Mouse (Mus musculus): ENCODE data around the gene Cct3. TPM values are rescaled to one million over a fixed set of nuclear protein-coding genes. Genes with fewer than 3 reads are reported as not detected.
"Not testable (repeated sequence)": the region's sequence is repeated elsewhere in the genome, so short reads cannot be mapped to it uniquely, and the experiment has no call there.

The Cct3 gene
- polyA plus RNA-seq, 1 experiment from 2014 or later, result 426 TPM

- no peak for ATAC-seq (ENCODE audit: low FRiP score)
- H3K9me3 ChIP-seq (replicated peaks), result no peaks in the 10 kb centered on the region
- H3K4me3 ChIP-seq (replicated peaks), result no peak overlapping the region
- H3K36me3 ChIP-seq, result no peaks in the 10 kb centered on the region
- 91% methylated on average over 4 of the region's 4 CpGs for WGBS
- no peak overlapping the region for H3K27ac ChIP-seq (replicated peaks)
- H3K27me3 ChIP-seq (replicated peaks), result no peaks in the 10 kb centered on the region
- no peak overlapping the region for H3K4me2 ChIP-seq
- H3K4me1 ChIP-seq, result no peaks in the 10 kb centered on the region
- no peak overlapping the region for H3K9ac ChIP-seq (replicated peaks)
Observed at GRCm38 (mm10) chr3:88274002-88274401, 22.9 kb upstream of the Cct3 start.

- no peak for ATAC-seq (ENCODE audit: low FRiP score)
- WGBS, result 92% methylated on average over 2 of the region's 2 CpGs
- H3K36me3 ChIP-seq, result no peaks in the 10 kb centered on the region
- H3K27ac ChIP-seq (replicated peaks), result no peak overlapping the region
- no peak overlapping the region for H3K4me2 ChIP-seq
- H3K4me1 ChIP-seq, result no peaks in the 10 kb centered on the region
- no peak overlapping the region for H3K4me3 ChIP-seq (replicated peaks)
- H3K9me3 ChIP-seq (replicated peaks), result no peaks in the 10 kb centered on the region
- no peak overlapping the region for H3K9ac ChIP-seq (replicated peaks)
- no peaks in the 10 kb centered on the region for H3K27me3 ChIP-seq (replicated peaks)
Observed at GRCm38 (mm10) chr3:88276121-88276520, 20.8 kb upstream of the Cct3 start.

GRCm38 (mm10) chr3:88276529-88277143, 20.3 kb upstream of the Cct3 start:
- no peak overlapping the region for H3K9ac ChIP-seq (replicated peaks)
- H3K9me3 ChIP-seq (replicated peaks), result no peaks in the 10 kb centered on the region
- 45% methylated on average over 7 of the region's 7 CpGs for WGBS
- H3K27me3 ChIP-seq (replicated peaks), result no peaks in the 10 kb centered on the region
- no peaks in the 10 kb centered on the region for H3K36me3 ChIP-seq
- H3K4me1 ChIP-seq, result no peaks in the 10 kb centered on the region
- no peak overlapping the region for H3K27ac ChIP-seq (replicated peaks)
- no peak for ATAC-seq (ENCODE audit: low FRiP score)
- no peak overlapping the region for H3K4me2 ChIP-seq
- no peak overlapping the region for H3K4me3 ChIP-seq (replicated peaks)

GRCm38 (mm10) chr3:88280035-88280434, 16.9 kb upstream of the Cct3 start:
- H3K4me3 ChIP-seq (replicated peaks), result no peak overlapping the region
- no peak overlapping the region for H3K9ac ChIP-seq (replicated peaks)
- H3K4me2 ChIP-seq, result no peak overlapping the region
- H3K4me1 ChIP-seq, result no peaks in the 10 kb centered on the region
- 93% methylated on average over 2 of the region's 2 CpGs for WGBS
- ATAC-seq (ENCODE audit: low FRiP score), result no peak
- H3K27me3 ChIP-seq (replicated peaks), result no peaks in the 10 kb centered on the region
- no peaks in the 10 kb centered on the region for H3K9me3 ChIP-seq (replicated peaks)
- H3K36me3 ChIP-seq, result no peaks in the 10 kb centered on the region
- no peak overlapping the region for H3K27ac ChIP-seq (replicated peaks)

- WGBS, result 67% methylated on average over 11 of the region's 11 CpGs
- ATAC-seq (ENCODE audit: low FRiP score); H3K4me3 ChIP-seq (replicated peaks); H3K27ac ChIP-seq (replicated peaks); H3K36me3 ChIP-seq; H3K9me3 ChIP-seq (replicated peaks); H3K27me3 ChIP-seq (replicated peaks); H3K9ac ChIP-seq (replicated peaks); H3K4me2 ChIP-seq; H3K4me1 ChIP-seq: not testable (repeated sequence)
Observed at GRCm38 (mm10) chr3:88281141-88281916, 15.6 kb upstream of the Cct3 start.

GRCm38 (mm10) chr3:88284815-88285564, 11.9 kb upstream of the Cct3 start:
- ATAC-seq (ENCODE audit: low FRiP score); H3K27me3 ChIP-seq (replicated peaks); H3K9ac ChIP-seq (replicated peaks); H3K27ac ChIP-seq (replicated peaks); H3K4me2 ChIP-seq; H3K4me3 ChIP-seq (replicated peaks); H3K4me1 ChIP-seq; H3K36me3 ChIP-seq; H3K9me3 ChIP-seq (replicated peaks): not testable (repeated sequence)
- WGBS, result 97% methylated on average over 14 of the region's 14 CpGs

GRCm38 (mm10) chr3:88285565-88285895, 11.4 kb upstream of the Cct3 start:
- H3K9ac ChIP-seq (replicated peaks); H3K9me3 ChIP-seq (replicated peaks); H3K4me3 ChIP-seq (replicated peaks); H3K4me1 ChIP-seq; H3K36me3 ChIP-seq; ATAC-seq (ENCODE audit: low FRiP score); H3K4me2 ChIP-seq; H3K27me3 ChIP-seq (replicated peaks); H3K27ac ChIP-seq (replicated peaks): not testable (repeated sequence)
- no CpG with 5 or more reads among the region's 2 CpGs for WGBS

GRCm38 (mm10) chr3:88287110-88287509, 9.8 kb upstream of the Cct3 start, which contains the start of gene Gm38392:
TSS of gene Gm38392 (minus strand) at chr3:88287210.
- no peaks in the 10 kb centered on the region for H3K4me1 ChIP-seq
- H3K9ac ChIP-seq (replicated peaks), result no peak within 1 kb of the TSS
- no peaks in the 10 kb centered on the region for H3K27me3 ChIP-seq (replicated peaks)
- H3K27ac ChIP-seq (replicated peaks), result no peak within 1 kb of the TSS
- no peaks in the 10 kb centered on the region for H3K9me3 ChIP-seq (replicated peaks)
- H3K4me3 ChIP-seq (replicated peaks), result no peak within 1 kb of the TSS
- no peak within 1 kb of the TSS for H3K4me2 ChIP-seq
- H3K36me3 ChIP-seq, result no peaks in the 10 kb centered on the region; the same call in 1 of the 2 replicates
- ATAC-seq (ENCODE audit: low FRiP score), result no peak
- 95% methylated on average over 4 of the region's 4 CpGs for WGBS

- H3K4me2 ChIP-seq; H3K27me3 ChIP-seq (replicated peaks); H3K36me3 ChIP-seq; H3K4me3 ChIP-seq (replicated peaks); H3K4me1 ChIP-seq; H3K9me3 ChIP-seq (replicated peaks); H3K27ac ChIP-seq (replicated peaks); ATAC-seq (ENCODE audit: low FRiP score); H3K9ac ChIP-seq (replicated peaks): not testable (repeated sequence)
- 83% methylated on average over 8 of the region's 10 CpGs for WGBS
Observed at GRCm38 (mm10) chr3:88288133-88288713, 8.7 kb upstream of the Cct3 start.

- no peaks in the 10 kb centered on the region for H3K9me3 ChIP-seq (replicated peaks)
- H3K9ac ChIP-seq (replicated peaks), result no peak overlapping the region
- H3K27ac ChIP-seq (replicated peaks), result no peak overlapping the region
- WGBS, result 56% methylated on average over 4 of the region's 4 CpGs
- no peak overlapping the region for H3K4me3 ChIP-seq (replicated peaks)
- no peak overlapping the region for H3K4me2 ChIP-seq
- H3K4me1 ChIP-seq, result peaks cover 8% of the 10 kb centered on the region
- no peak for ATAC-seq (ENCODE audit: low FRiP score)
- H3K27me3 ChIP-seq (replicated peaks), result no peaks in the 10 kb centered on the region
- H3K36me3 ChIP-seq, result no peaks in the 10 kb centered on the region
Observed at GRCm38 (mm10) chr3:88291970-88292369, 4.9 kb upstream of the Cct3 start.

GRCm38 (mm10) chr3:88295272-88295671, 1.6 kb upstream of the Cct3 start:
- H3K27ac ChIP-seq (replicated peaks); H3K9me3 ChIP-seq (replicated peaks); ATAC-seq (ENCODE audit: low FRiP score); H3K27me3 ChIP-seq (replicated peaks); H3K4me3 ChIP-seq (replicated peaks): not testable (repeated sequence)
- H3K9ac ChIP-seq (replicated peaks), result 0 out of 2 replicates have a peak overlapping the region, but pooled peaks have one; percentile 60
- peak overlapping the region; percentile 69 for H3K4me2 ChIP-seq
- 65% methylated on average over 1 of the region's 1 CpGs for WGBS
- peaks cover 27% of the 10 kb centered on the region for H3K4me1 ChIP-seq
- peaks cover 12% of the 10 kb centered on the region for H3K36me3 ChIP-seq
